Mouse (Mus musculus): ENCODE results near the gene Pirb. TPM values are rescaled to one million over a fixed set of nuclear protein-coding genes. Genes with fewer than 3 reads are reported as not detected.
"Not testable (repeated sequence)": the region's sequence is repeated elsewhere in the genome, so short reads cannot be mapped to it uniquely, and the experiment has no call there.

The Pirb gene
- polyA plus RNA-seq, 1 experiment from 2014 or later = 0.17 TPM

DNA sequence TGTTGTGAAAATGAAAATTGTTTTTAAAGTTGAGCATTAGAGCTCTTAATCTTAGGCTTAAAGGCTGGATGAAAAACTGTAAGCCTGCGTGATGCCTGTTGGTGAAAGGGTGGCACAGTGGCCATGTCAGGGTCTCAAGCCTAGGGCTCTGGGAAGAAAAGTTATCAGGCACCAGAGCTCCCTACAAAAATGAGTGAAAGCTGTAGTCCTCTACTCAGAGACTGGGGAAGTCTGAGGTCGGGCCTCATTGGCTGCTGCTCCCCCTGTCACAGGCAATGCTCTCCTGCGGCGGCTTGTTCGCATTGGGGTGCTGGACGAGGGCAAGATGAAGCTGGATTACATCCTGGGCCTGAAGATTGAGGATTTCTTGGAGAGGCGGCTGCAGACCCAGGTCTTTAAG is 14.7 kb downstream of the Pirb start:
- H3K4me1 ChIP-seq = peaks cover 17% of the 10 kb centered on the region
- H3K9me3 ChIP-seq; ATAC-seq (ENCODE audit: insufficient number of reproducible peaks, insufficient read depth, low FRiP score, low TSS enrichment, low read depth); H3K27me3 ChIP-seq: not testable (repeated sequence)
- H3K4me2 ChIP-seq = peak overlapping the region; percentile 91
- peak overlapping the region; percentile 83 for H3K4me3 ChIP-seq
- WGBS = 3% methylated on average over 6 of the region's 7 CpGs
- H3K9ac ChIP-seq = peak overlapping the region; percentile 94
- peaks cover 36% of the 10 kb centered on the region for H3K36me3 ChIP-seq
- peak overlapping the region; percentile 96 for H3K27ac ChIP-seq

GRCm38 (mm10) chr7:3704475-3704874 is 15.7 kb downstream of the Pirb start:
- Histone ChIP-seq H3K27ac (peak overlapping the region; percentile 96), H3K4me3 (peak overlapping the region; percentile 83), H3K36me3 (peaks cover 46% of the 10 kb centered on the region), H3K4me1 (peaks cover 17% of the 10 kb centered on the region), H3K4me2 (peak overlapping the region; percentile 91), H3K27me3 (no peaks in the 10 kb centered on the region), H3K9ac (peak overlapping the region; percentile 94), H3K9me3 (no peaks in the 10 kb centered on the region)
- no peak for ATAC-seq (ENCODE audit: insufficient number of reproducible peaks, insufficient read depth, low FRiP score, low TSS enrichment, low read depth)
- WGBS = under 1% methylated on average over 20 of the region's 20 CpGs

DNA sequence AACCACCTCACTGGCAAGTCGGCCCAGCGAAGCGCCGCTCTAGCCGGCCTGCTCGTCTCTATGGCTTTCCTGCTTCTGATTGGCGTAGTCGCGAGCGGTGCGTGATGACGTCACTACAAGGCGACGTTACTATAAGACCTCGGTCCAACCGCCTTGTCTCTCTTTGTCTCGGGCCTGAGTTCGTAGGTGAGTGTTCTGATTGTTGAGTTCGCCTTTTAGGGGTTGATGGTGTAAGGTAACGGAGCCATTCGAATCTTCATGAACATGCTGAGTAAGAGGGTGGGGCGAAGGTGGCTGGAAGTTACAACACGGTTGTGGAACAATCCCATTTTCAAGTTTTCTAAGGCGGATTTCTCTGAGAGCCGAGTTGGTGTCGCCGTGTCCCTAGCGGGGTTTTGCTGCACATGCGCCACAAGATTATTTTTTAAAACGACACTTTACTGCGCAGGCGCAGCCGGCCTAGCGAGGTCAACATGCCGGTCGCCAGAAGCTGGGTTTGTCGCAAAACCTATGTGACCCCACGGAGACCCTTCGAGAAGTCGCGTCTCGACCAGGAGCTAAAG is 16.2 kb downstream of the Pirb start, which contains the start of gene Rps9:
Gene Rps9 (plus strand): TSS at position 115 of the 563 bp plus-strand sequence.
- Histone ChIP-seq H3K27ac (peak within 1 kb of the TSS; percentile 96), H3K4me1 (peaks cover 17% of the 10 kb centered on the region), H3K4me2 (peak within 1 kb of the TSS; percentile 91), H3K36me3 (peaks cover 51% of the 10 kb centered on the region), H3K27me3 (no peaks in the 10 kb centered on the region), H3K9ac (peak within 1 kb of the TSS; percentile 94), H3K4me3 (peak within 1 kb of the TSS; percentile 83), H3K9me3 (no peaks in the 10 kb centered on the region)
- under 1% methylated on average over 42 of the region's 42 CpGs for WGBS
- peak; percentile 90 for ATAC-seq (ENCODE audit: insufficient number of reproducible peaks, insufficient read depth, low FRiP score, low TSS enrichment, low read depth)

- ATAC-seq (ENCODE audit: insufficient number of reproducible peaks, insufficient read depth, low FRiP score, low TSS enrichment, low read depth) = peak; percentile 32; the same call in 1 of the 2 replicates
- Histone ChIP-seq H3K4me3 (peak overlapping the region; percentile 83), H3K27me3 (no peaks in the 10 kb centered on the region), H3K4me1 (peaks cover 17% of the 10 kb centered on the region), H3K9ac (peak overlapping the region; percentile 94), H3K4me2 (peak overlapping the region; percentile 91), H3K36me3 (peaks cover 58% of the 10 kb centered on the region), H3K27ac (peak overlapping the region; percentile 96), H3K9me3 (no peaks in the 10 kb centered on the region)
- 19% methylated on average over 6 of the region's 6 CpGs for WGBS
Observed at GRCm38 (mm10) chr7:3703148-3703878, 16.9 kb downstream of the Pirb start.

- Histone ChIP-seq H3K4me1 (peaks cover 9% of the 10 kb centered on the region), H3K4me3 (no peak overlapping the region), H3K36me3 (peaks cover 46% of the 10 kb centered on the region), H3K9ac (no peak overlapping the region), H3K27me3 (no peaks in the 10 kb centered on the region), H3K9me3 (no peaks in the 10 kb centered on the region), H3K27ac (no peak overlapping the region), H3K4me2 (no peak overlapping the region)
- no peak for ATAC-seq (ENCODE audit: insufficient number of reproducible peaks, insufficient read depth, low FRiP score, low TSS enrichment, low read depth)
- WGBS = 94% methylated on average over 6 of the region's 6 CpGs
Observed at GRCm38 (mm10) chr7:3698471-3698870, 21.7 kb downstream of the Pirb start.

DNA sequence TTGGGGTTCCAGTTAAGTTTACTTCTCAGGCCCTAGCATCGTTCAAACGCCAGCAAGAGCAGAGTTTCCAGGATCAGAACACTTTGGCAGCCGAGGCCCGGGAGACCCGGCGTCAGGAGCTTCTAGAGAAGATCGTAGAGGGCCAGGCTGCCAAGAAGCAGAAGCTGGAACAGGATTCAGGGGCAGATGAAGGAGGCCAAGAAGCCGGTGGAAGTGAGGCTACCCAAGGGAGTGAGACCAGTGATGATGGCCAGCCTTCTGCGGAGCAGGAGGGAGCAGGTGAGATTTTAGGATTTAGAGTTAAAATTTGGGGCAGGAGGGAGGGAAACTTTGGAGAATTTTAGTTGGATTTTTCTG is 25.3 kb downstream of the Pirb start:
- not testable (repeated sequence) for ATAC-seq (ENCODE audit: insufficient number of reproducible peaks, insufficient read depth, low FRiP score, low TSS enrichment, low read depth); H3K27me3 ChIP-seq; H3K9me3 ChIP-seq
- Histone ChIP-seq H3K4me3 (peak overlapping the region; percentile 73), H3K4me2 (peak overlapping the region; percentile 81), H3K9ac (peak overlapping the region; percentile 93), H3K36me3 (peaks cover 42% of the 10 kb centered on the region), H3K27ac (peak overlapping the region; percentile 98), H3K4me1 (peaks cover 21% of the 10 kb centered on the region)
- 4% methylated on average over 9 of the region's 9 CpGs for WGBS

GRCm38 (mm10) chr7:3694076-3694948 is 25.9 kb downstream of the Pirb start:
- WGBS = under 1% methylated on average over 54 of the region's 55 CpGs
- Histone ChIP-seq H3K9ac (peak overlapping the region; percentile 93), H3K27me3 (no peaks in the 10 kb centered on the region), H3K36me3 (peaks cover 36% of the 10 kb centered on the region), H3K4me3 (peak overlapping the region; percentile 73), H3K27ac (peak overlapping the region; percentile 98), H3K4me1 (peaks cover 21% of the 10 kb centered on the region), H3K4me2 (peak overlapping the region; percentile 81), H3K9me3 (no peaks in the 10 kb centered on the region)
- peak; percentile 52 for ATAC-seq (ENCODE audit: insufficient number of reproducible peaks, insufficient read depth, low FRiP score, low TSS enrichment, low read depth)

DNA sequence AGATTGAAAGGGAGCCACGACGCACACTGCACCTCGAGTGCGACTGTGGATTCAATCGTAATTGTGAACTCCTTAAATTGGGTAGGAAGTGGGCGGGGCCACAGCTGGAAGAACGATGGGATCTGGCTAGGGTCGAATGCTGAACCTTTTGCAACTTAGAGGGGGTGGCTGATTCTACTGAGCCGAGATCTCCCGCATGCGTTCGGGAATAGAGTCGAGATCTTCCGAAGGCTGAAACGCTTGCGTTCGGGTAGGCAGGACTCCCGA is 26.4 kb downstream of the Pirb start:
- peak overlapping the region; percentile 93 for H3K9ac ChIP-seq
- no peak for ATAC-seq (ENCODE audit: insufficient number of reproducible peaks, insufficient read depth, low FRiP score, low TSS enrichment, low read depth)
- H3K9me3 ChIP-seq = no peaks in the 10 kb centered on the region
- no peaks in the 10 kb centered on the region for H3K27me3 ChIP-seq
- peak overlapping the region; percentile 98 for H3K27ac ChIP-seq
- H3K36me3 ChIP-seq = peaks cover 31% of the 10 kb centered on the region
- peaks cover 21% of the 10 kb centered on the region for H3K4me1 ChIP-seq
- peak overlapping the region; percentile 73 for H3K4me3 ChIP-seq
- peak overlapping the region; percentile 81 for H3K4me2 ChIP-seq
- under 1% methylated on average over 18 of the region's 18 CpGs for WGBS

GRCm38 (mm10) chr7:3692987-3693808 is 27.0 kb downstream of the Pirb start, which contains the start of gene Mboat7:
Mboat7 (minus strand) TSS chr7:3693523.
- H3K4me3 ChIP-seq = peak within 1 kb of the TSS; percentile 73
- ATAC-seq (ENCODE audit: insufficient number of reproducible peaks, insufficient read depth, low FRiP score, low TSS enrichment, low read depth) = peak; percentile 92
- H3K27me3 ChIP-seq = no peaks in the 10 kb centered on the region
- under 1% methylated on average over 55 of the region's 55 CpGs for WGBS
- peak within 1 kb of the TSS; percentile 93 for H3K9ac ChIP-seq
- peaks cover 31% of the 10 kb centered on the region for H3K36me3 ChIP-seq
- peak within 1 kb of the TSS; percentile 81 for H3K4me2 ChIP-seq
- H3K9me3 ChIP-seq = no peaks in the 10 kb centered on the region
- peak within 1 kb of the TSS; percentile 98 for H3K27ac ChIP-seq
- H3K4me1 ChIP-seq = peaks cover 21% of the 10 kb centered on the region

DNA sequence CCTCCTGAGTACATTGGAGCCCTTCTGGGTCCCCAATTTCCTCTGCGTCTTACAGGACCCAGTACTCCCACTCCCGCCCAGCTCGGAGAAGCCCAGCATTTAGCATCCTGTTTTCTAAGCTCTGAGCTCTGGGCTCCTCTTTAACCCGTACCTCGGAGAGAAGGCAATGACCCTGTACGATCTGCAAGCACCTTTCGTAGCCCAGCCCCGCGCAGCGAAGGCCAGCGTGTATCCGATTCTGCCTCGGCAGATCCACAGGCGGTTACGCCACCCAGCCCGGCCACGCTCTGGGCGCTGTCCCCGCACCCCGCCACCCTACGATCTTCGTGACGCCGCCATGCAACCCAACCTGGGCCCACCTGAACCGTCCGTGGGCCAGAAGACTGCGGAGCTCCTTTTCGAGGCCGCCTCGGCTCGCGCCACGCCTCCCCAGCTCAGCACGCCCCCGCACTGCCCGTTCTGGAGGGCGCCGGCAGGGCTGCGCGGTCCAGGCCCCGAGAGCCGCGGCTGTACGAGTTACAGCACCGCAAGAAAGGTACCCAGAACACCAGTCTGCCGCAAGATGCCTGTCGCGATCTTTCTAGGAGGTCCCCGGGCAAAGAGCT is 27.7 kb downstream of the Pirb start, which contains the start of gene Tsen34:
Gene Tsen34 (plus strand): TSS at position 482 of the 605 bp plus-strand sequence.
- Histone ChIP-seq H3K27me3 (no peaks in the 10 kb centered on the region), H3K36me3 (peaks cover 30% of the 10 kb centered on the region), H3K4me2 (peak within 1 kb of the TSS; percentile 81), H3K4me1 (peaks cover 21% of the 10 kb centered on the region), H3K9me3 (no peaks in the 10 kb centered on the region), H3K4me3 (peak within 1 kb of the TSS; percentile 73), H3K9ac (peak within 1 kb of the TSS; percentile 93), H3K27ac (peak within 1 kb of the TSS; percentile 98)
- under 1% methylated on average over 49 of the region's 49 CpGs for WGBS
- no peak; the same call in 1 of the 2 replicates for ATAC-seq (ENCODE audit: insufficient number of reproducible peaks, insufficient read depth, low FRiP score, low TSS enrichment, low read depth)

Measured in embryonic facial prominence, embryonic 13.5 days (tissue).